Mouse (Mus musculus): ENCODE measurements around the gene Cdh4. TPM values are rescaled to one million over a fixed set of nuclear protein-coding genes. Genes with fewer than 3 reads are reported as not detected.

Cdh4 gene
- polyA plus RNA-seq, 2 experiments, result 0.07 to 0.09 TPM

- WGBS (ENCODE audit: insufficient replicate concordance), result 66% methylated on average over 15 of the region's 15 CpGs
- Histone ChIP-seq H3K27ac (no peak overlapping the region), H3K9ac (replicated peaks) (no peak overlapping the region), H3K36me3 (replicated peaks; ENCODE audit: control insufficient read depth, insufficient read depth, low read depth) (no peaks in the 10 kb centered on the region), H3K27me3 (ENCODE audit: control insufficient read depth, insufficient read depth, low read length) (no peaks in the 10 kb centered on the region), H3K4me3 (ENCODE audit: insufficient read depth in 1 of 2, low read depth in 2 of 2, low read length in 2 of 2) (no peak overlapping the region), H3K4me2 (ENCODE audit: low read depth) (no peak overlapping the region), H3K9me3 (ENCODE audit: control insufficient read depth, low read length) (no peaks in the 10 kb centered on the region), H3K4me1 (replicated peaks; ENCODE audit: control insufficient read depth in 2 of 2, insufficient read depth in 2 of 2, low read length in 1 of 2) (no peaks in the 10 kb centered on the region)
- TF ChIP-seq CTCF (IDR thresholded peaks at IDR 0.05; ENCODE audit: low read depth) (no peak), EP300 (IDR thresholded peaks at IDR 0.05; ENCODE audit: low read depth) (no peak)
- DNase-seq (ENCODE audit: low read depth in 3 of 3, low spot score in 3 of 3), result no peak
- no peak for ATAC-seq (ENCODE audit: insufficient read depth)
Measured at GRCm38 (mm10) chr2:179640576-179641301, 198.5 kb downstream of the Cdh4 start.

DNA sequence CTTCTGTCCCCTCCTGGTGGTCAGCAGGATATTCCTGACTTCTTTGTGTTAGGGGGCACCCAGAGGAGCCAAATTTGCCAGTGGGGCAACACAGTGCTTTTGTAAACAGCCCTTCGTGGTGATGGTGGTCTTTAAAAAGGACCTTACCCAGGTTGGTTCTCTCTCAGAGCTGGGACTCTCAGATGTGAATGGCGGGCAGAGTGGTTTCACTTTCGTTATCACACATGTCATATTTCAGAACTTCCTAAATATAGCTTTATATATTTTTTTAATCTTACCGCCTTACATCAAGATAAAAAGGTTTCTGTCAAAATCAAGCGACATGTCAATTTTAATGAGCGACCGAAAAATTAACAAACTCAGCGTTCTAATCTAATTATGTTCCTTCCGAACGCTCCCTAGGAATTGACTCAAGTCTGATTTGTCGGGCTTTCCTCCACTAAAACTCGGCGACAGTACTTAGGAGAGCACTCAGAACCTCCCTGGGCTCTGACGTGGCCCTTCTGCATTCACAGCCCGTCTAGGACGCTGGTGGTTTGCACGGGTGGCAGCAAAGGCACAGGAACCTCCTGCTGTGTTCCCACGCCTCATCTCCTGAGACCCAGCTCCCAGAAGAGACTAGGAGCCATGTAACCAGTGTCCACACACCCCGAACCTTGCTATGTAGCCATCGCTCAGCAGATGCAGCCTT is 206.5 kb downstream of the Cdh4 start:
- WGBS (ENCODE audit: insufficient replicate concordance), result 62% methylated on average over 20 of the region's 20 CpGs

DNA sequence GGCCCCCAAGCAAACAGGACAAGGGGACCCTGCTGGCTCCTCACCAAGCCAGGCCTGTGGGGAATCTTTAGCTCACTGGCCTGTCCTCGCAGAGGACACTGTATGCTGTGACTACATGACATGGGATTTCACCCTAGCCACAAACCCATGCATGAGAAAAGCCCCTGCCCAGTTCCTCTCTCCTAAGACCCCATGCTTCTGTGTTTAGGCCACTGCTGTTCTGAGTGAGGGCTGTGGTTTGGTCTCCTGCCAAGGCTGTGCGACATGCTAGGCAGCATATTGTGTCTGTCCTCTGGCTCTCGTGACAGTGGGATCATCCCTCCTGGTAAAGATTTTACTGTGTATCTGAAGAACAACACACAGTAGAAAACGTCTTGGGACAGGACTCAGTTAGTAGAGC is 207.1 kb downstream of the Cdh4 start:
- H3K4me1 ChIP-seq (replicated peaks; ENCODE audit: control insufficient read depth in 2 of 2, insufficient read depth in 2 of 2, low read length in 1 of 2), result no peaks in the 10 kb centered on the region
- no peak for ATAC-seq (ENCODE audit: insufficient read depth)
- no peak overlapping the region for H3K4me3 ChIP-seq (ENCODE audit: insufficient read depth in 1 of 2, low read depth in 2 of 2, low read length in 2 of 2)
- H3K27me3 ChIP-seq (ENCODE audit: control insufficient read depth, insufficient read depth, low read length), result no peaks in the 10 kb centered on the region
- TF ChIP-seq EP300 (IDR thresholded peaks at IDR 0.05; ENCODE audit: low read depth), result no peak
- no peak overlapping the region for H3K4me2 ChIP-seq (ENCODE audit: low read depth)
- WGBS (ENCODE audit: insufficient replicate concordance), result 42% methylated on average over 4 of the region's 4 CpGs
- H3K9ac ChIP-seq (replicated peaks), result no peak overlapping the region
- no peak for DNase-seq (ENCODE audit: low read depth in 3 of 3, low spot score in 3 of 3)
- no peaks in the 10 kb centered on the region for H3K36me3 ChIP-seq (replicated peaks; ENCODE audit: control insufficient read depth, insufficient read depth, low read depth)
- no peaks in the 10 kb centered on the region for H3K9me3 ChIP-seq (ENCODE audit: control insufficient read depth, low read length)
- no peak overlapping the region for H3K27ac ChIP-seq

More for the DNA sequence above, 206.5 kb downstream of the Cdh4 start:
- Histone ChIP-seq H3K4me3 (ENCODE audit: insufficient read depth in 1 of 2, low read depth in 2 of 2, low read length in 2 of 2) (no peak overlapping the region), H3K36me3 (replicated peaks; ENCODE audit: control insufficient read depth, insufficient read depth, low read depth) (no peaks in the 10 kb centered on the region), H3K4me2 (ENCODE audit: low read depth) (no peak overlapping the region), H3K27ac (no peak overlapping the region), H3K9me3 (ENCODE audit: control insufficient read depth, low read length) (no peaks in the 10 kb centered on the region), H3K9ac (replicated peaks) (no peak overlapping the region), H3K27me3 (ENCODE audit: control insufficient read depth, insufficient read depth, low read length) (no peaks in the 10 kb centered on the region), H3K4me1 (replicated peaks; ENCODE audit: control insufficient read depth in 2 of 2, insufficient read depth in 2 of 2, low read length in 1 of 2) (no peaks in the 10 kb centered on the region)
- TF ChIP-seq CTCF (IDR thresholded peaks at IDR 0.05; ENCODE audit: low read depth) (no peak), EP300 (IDR thresholded peaks at IDR 0.05; ENCODE audit: low read depth) (no peak)
- DNase-seq (ENCODE audit: low read depth in 3 of 3, low spot score in 3 of 3), result no peak
- ATAC-seq (ENCODE audit: insufficient read depth), result no peak

DNA sequence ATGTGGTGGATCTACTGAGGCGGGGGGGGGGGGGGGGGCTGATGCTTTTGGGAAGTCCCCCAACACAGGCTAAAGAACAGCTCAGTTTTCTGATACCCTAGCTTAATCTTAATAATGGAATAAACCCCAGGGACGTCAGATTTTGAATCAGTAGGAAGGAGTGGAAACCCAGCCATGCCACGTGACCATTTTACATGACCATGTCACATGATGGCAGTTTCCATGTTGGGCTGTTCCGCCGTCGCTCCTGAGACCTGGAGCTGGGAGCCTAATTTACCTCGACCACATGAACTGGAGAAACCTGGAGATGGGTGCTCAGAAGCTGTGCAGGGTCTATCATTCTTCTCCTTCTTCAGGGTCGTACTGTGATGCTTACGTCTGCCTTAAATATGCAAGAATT is 207.9 kb downstream of the Cdh4 start:
- Histone ChIP-seq H3K4me1 (replicated peaks; ENCODE audit: control insufficient read depth in 2 of 2, insufficient read depth in 2 of 2, low read length in 1 of 2) (no peaks in the 10 kb centered on the region), H3K4me3 (ENCODE audit: insufficient read depth in 1 of 2, low read depth in 2 of 2, low read length in 2 of 2) (no peak overlapping the region), H3K36me3 (replicated peaks; ENCODE audit: control insufficient read depth, insufficient read depth, low read depth) (no peaks in the 10 kb centered on the region), H3K9me3 (ENCODE audit: control insufficient read depth, low read length) (no peaks in the 10 kb centered on the region), H3K4me2 (ENCODE audit: low read depth) (no peak overlapping the region), H3K9ac (replicated peaks) (no peak overlapping the region), H3K27me3 (ENCODE audit: control insufficient read depth, insufficient read depth, low read length) (no peaks in the 10 kb centered on the region), H3K27ac (no peak overlapping the region)
- ATAC-seq (ENCODE audit: insufficient read depth), result no peak
- TF ChIP-seq EP300 (IDR thresholded peaks at IDR 0.05; ENCODE audit: low read depth), result no peak
- TF ChIP-seq CTCF (IDR thresholded peaks at IDR 0.05; ENCODE audit: low read depth), result no peak
- WGBS (ENCODE audit: insufficient replicate concordance), result 69% methylated on average over 8 of the region's 9 CpGs
- no peak for DNase-seq (ENCODE audit: low read depth in 3 of 3, low spot score in 3 of 3)

DNA sequence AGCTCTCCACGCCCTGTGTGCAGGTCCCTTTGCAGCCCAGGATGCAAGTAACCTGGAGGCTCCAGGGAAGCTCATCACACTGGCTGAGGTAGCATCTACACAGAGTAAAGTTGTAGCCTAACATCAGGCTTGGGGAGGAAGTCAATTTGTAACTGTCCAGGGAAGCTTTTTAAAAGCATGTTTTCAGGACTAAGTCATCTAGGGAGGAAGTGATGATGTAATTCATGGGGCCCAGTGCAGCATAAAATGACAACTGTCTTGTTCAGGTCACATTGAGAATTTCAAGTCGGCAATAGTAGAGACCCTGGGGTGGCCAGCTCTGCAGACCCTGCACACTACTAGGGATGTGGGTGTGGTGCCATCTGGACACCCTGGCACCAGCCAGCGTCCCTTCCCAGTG is 213.3 kb downstream of the Cdh4 start:
- Histone ChIP-seq H3K4me3 (ENCODE audit: insufficient read depth in 1 of 2, low read depth in 2 of 2, low read length in 2 of 2) (no peak overlapping the region), H3K4me2 (ENCODE audit: low read depth) (no peak overlapping the region), H3K36me3 (replicated peaks; ENCODE audit: control insufficient read depth, insufficient read depth, low read depth) (no peaks in the 10 kb centered on the region), H3K27ac (no peak overlapping the region), H3K9me3 (ENCODE audit: control insufficient read depth, low read length) (no peaks in the 10 kb centered on the region), H3K4me1 (replicated peaks; ENCODE audit: control insufficient read depth in 2 of 2, insufficient read depth in 2 of 2, low read length in 1 of 2) (no peaks in the 10 kb centered on the region; a peak in 1 of 4 replicates), H3K27me3 (ENCODE audit: control insufficient read depth, insufficient read depth, low read length) (no peaks in the 10 kb centered on the region), H3K9ac (replicated peaks) (no peak overlapping the region)
- ATAC-seq (ENCODE audit: insufficient read depth) (no peak), DNase-seq (ENCODE audit: low read depth in 3 of 3, low spot score in 3 of 3) (no peak)
- WGBS (ENCODE audit: insufficient replicate concordance), result 33% methylated on average over 3 of the region's 3 CpGs
- no peak for TF ChIP-seq EP300 (IDR thresholded peaks at IDR 0.05; ENCODE audit: low read depth)
- TF ChIP-seq CTCF (IDR thresholded peaks at IDR 0.05; ENCODE audit: low read depth), result no peak
